Mouse (Mus musculus) neural tube, embryonic 13.5 days (tissue): Measurements from ENCODE around the gene Prdm16. TPM values are rescaled to one million over a fixed set of nuclear protein-coding genes. Genes with fewer than 3 reads are reported as not detected.
A peak's percentile ranks its signal among the peaks of the same experiment; 100 is the strongest.

Experiments used
- ATAC-seq: fragments of 200-750 bp; cut with Nextera tagmentation; 2 replicates; pipeline ENCODE4 v1.8.0; 2017; ENCODE audit warnings: low read depth, mild to moderate bottlenecking, moderate TSS enrichment, moderate library complexity
- H3K27ac ChIP-seq: fragments of 300-500 bp; sonication (generic); replicated peaks from 2 replicates; pipeline ENCODE4 v1.5.1; 2015; ENCODE audit warnings: moderate library complexity, mild to moderate bottlenecking, inconsistent platforms
- H3K27me3 ChIP-seq: fragments of 300-500 bp; sonication (generic); 2 replicates; pipeline ENCODE4 v1.6.1; 2015; ENCODE audit warnings: mild to moderate bottlenecking, inconsistent platforms
- H3K36me3 ChIP-seq: fragments of 300-500 bp; sonication (generic); 2 replicates; pipeline ENCODE4 v1.6.1; 2015; ENCODE audit warnings: mild to moderate bottlenecking, inconsistent platforms
- H3K4me1 ChIP-seq: fragments of 300-500 bp; sonication (generic); replicated peaks from 2 replicates; pipeline ENCODE4 v1.6.1; 2015; ENCODE audit warnings: inconsistent platforms
- H3K4me2 ChIP-seq: fragments of 300-500 bp; sonication (generic); 2 replicates; pipeline ENCODE4 v1.6.1; 2015; ENCODE audit warnings: inconsistent platforms, mild to moderate bottlenecking, moderate library complexity
- H3K4me3 ChIP-seq: fragments of 300-500 bp; sonication (generic); 2 replicates; pipeline ENCODE4 v1.5.1; 2015; ENCODE audit warnings: mild to moderate bottlenecking, inconsistent platforms
- H3K9ac ChIP-seq: fragments of 300-500 bp; sonication (generic); 2 replicates; pipeline ENCODE4 v1.6.1; 2015; ENCODE audit warnings: moderate library complexity, mild to moderate bottlenecking, inconsistent platforms
- H3K9me3 ChIP-seq: fragments of 300-500 bp; sonication (generic); 2 replicates; pipeline ENCODE4 v1.6.1; 2016; ENCODE audit warnings: inconsistent platforms
- WGBS: fragments of 180-500 bp; shearing (Covaris S2); methylation state at CpG from one replicate; pipeline ENCODE4 v1.1.7; 2015; 5-methylcytosine and 5-hydroxymethylcytosine counted together
- polyA plus RNA-seq: library from polyadenylated mRNA; unstranded; fragments of >200 nt; fragmentation: Nextera tagmentation; extraction: Ambion mirVana; gene quantifications from 2 replicates; pipeline ENCODE4 v1.2.1, GENCODE M21; 2015

Gene Prdm16
- polyA plus RNA-seq, 1 experiment from 2014 or later: 10.0 TPM

DNA sequence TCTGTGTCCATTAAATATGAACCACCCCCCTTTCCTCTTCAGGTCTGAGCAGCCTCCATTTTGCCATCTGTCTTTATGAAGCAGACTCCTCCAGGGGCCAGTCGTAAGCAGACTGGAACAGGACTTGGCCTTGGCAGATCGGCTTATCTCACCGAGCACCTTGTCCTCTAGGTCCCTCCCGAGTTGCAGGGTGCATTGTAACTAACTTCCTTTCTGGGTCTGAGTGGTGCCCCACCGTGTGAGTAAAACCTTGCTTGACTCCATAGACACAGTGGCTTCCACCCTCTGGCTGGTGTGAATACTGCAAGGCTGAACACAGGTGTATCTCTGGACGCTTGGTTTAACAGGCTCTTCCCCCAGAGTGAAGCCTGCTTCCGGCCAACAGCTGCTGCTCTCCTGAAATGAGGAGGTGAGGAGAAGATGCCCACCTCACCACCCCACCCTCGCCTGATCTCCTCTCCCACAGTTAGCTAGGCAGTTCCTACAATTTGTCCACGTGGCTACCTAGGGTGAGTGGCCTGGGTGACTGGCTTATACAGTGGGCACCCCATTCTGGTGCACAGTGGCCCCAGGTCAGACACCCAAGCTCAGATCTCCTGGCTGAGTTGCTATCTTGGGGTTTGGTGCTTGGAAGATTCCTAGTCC lies 94.9 kb downstream of the Prdm16 start:
- H3K9ac ChIP-seq: no peak overlapping the region
- H3K4me3 ChIP-seq: no peak overlapping the region
- peaks cover 65% of the 10 kb centered on the region for H3K4me1 ChIP-seq
- H3K36me3 ChIP-seq: no peaks in the 10 kb centered on the region
- no peak overlapping the region for H3K4me2 ChIP-seq
- WGBS: 60% methylated on average over 9 of the region's 9 CpGs
- H3K27ac ChIP-seq: no peak overlapping the region
- H3K9me3 ChIP-seq: no peaks in the 10 kb centered on the region
- peaks cover 56% of the 10 kb centered on the region for H3K27me3 ChIP-seq
- ATAC-seq: no peak

DNA sequence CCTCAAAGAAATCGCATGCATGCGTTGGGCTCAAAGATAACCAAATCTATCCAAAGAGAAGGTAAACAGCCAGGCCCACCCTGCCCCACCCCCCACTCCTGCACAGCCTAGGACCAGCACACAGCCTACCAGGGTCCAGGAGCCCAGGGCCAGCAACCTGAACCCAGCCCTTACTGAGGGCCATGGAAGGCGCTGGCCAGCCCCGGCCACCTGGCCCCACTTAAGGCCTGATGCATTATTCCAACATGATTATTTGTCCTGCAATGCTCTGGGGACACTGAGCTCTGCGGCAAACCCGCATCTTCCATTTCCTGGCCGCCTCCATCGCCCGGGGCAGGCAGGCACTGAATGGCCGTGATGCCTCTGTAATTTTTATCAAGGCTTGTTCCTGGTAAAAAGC lies 96.0 kb downstream of the Prdm16 start:
- Histone ChIP-seq H3K9ac (0 out of 2 replicates have a peak overlapping the region, but pooled peaks have one; percentile 31), H3K27ac (peak overlapping the region; percentile 46; the same call in 1 of the 2 replicates), H3K4me2 (peak overlapping the region; percentile 13; the same call in 1 of the 2 replicates), H3K36me3 (no peaks in the 10 kb centered on the region), H3K4me1 (peaks cover 71% of the 10 kb centered on the region), H3K9me3 (no peaks in the 10 kb centered on the region), H3K27me3 (peaks cover 58% of the 10 kb centered on the region), H3K4me3 (no peak overlapping the region)
- WGBS: 20% methylated on average over 10 of the region's 10 CpGs
- ATAC-seq: 0 out of 2 replicates have a peak, but pooled peaks have one; percentile 32

GRCm38 (mm10) chr4:154539703-154540102 lies 97.0 kb downstream of the Prdm16 start:
- no peaks in the 10 kb centered on the region for H3K36me3 ChIP-seq
- WGBS: 52% methylated on average over 12 of the region's 12 CpGs
- no peak overlapping the region for H3K4me3 ChIP-seq
- no peak overlapping the region for H3K9ac ChIP-seq
- H3K27ac ChIP-seq: no peak overlapping the region
- peaks cover 54% of the 10 kb centered on the region for H3K27me3 ChIP-seq
- H3K9me3 ChIP-seq: no peaks in the 10 kb centered on the region
- H3K4me2 ChIP-seq: no peak overlapping the region
- peaks cover 61% of the 10 kb centered on the region for H3K4me1 ChIP-seq
- no peak for ATAC-seq

DNA sequence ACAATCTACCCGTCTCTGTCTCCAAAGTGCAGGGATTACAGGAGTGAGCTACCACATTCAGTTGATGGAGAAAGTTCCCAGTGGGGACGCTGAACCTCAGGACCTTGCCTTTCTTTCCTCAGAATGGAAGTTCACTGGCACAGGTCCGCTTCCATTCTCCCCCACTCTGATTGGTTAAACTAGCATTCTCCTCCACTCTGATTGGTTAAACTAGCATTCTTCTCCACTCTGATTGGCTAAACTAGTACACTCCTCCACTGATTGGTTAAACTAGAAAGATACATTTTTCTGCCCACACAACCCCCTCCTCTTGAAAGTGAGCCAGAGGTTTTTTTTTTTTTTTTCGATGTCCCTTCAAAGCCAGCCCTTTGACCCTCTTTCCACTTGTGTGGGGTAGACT lies 97.9 kb downstream of the Prdm16 start:
- no peak for ATAC-seq
- H3K27me3 ChIP-seq: peaks cover 54% of the 10 kb centered on the region
- H3K36me3 ChIP-seq: no peaks in the 10 kb centered on the region
- H3K4me2 ChIP-seq: no peak overlapping the region
- WGBS: 76% methylated on average over 4 of the region's 4 CpGs
- H3K27ac ChIP-seq: no peak overlapping the region
- H3K9me3 ChIP-seq: no peaks in the 10 kb centered on the region
- no peak overlapping the region for H3K9ac ChIP-seq
- H3K4me1 ChIP-seq: peaks cover 52% of the 10 kb centered on the region
- H3K4me3 ChIP-seq: no peak overlapping the region

GRCm38 (mm10) chr4:154536110-154536509 lies 100.6 kb downstream of the Prdm16 start:
- H3K9me3 ChIP-seq: no peaks in the 10 kb centered on the region
- no peak overlapping the region for H3K9ac ChIP-seq
- H3K27me3 ChIP-seq: peaks cover 52% of the 10 kb centered on the region
- no peak overlapping the region for H3K27ac ChIP-seq
- no peak for ATAC-seq
- H3K4me2 ChIP-seq: no peak overlapping the region
- peaks cover 33% of the 10 kb centered on the region for H3K4me1 ChIP-seq
- WGBS: 66% methylated on average over 5 of the region's 5 CpGs
- H3K36me3 ChIP-seq: no peaks in the 10 kb centered on the region
- no peak overlapping the region for H3K4me3 ChIP-seq

GRCm38 (mm10) chr4:154531368-154531767 lies 105.3 kb downstream of the Prdm16 start:
- peaks cover 79% of the 10 kb centered on the region for H3K27me3 ChIP-seq
- H3K9me3 ChIP-seq: no peaks in the 10 kb centered on the region
- no peak overlapping the region for H3K9ac ChIP-seq
- H3K27ac ChIP-seq: no peak overlapping the region
- H3K4me3 ChIP-seq: no peak overlapping the region
- H3K4me2 ChIP-seq: no peak overlapping the region
- no peaks in the 10 kb centered on the region for H3K36me3 ChIP-seq
- ATAC-seq: no peak
- WGBS: 81% methylated on average over 4 of the region's 4 CpGs
- peaks cover 27% of the 10 kb centered on the region for H3K4me1 ChIP-seq

GRCm38 (mm10) chr4:154530336-154530735 lies 106.3 kb downstream of the Prdm16 start:
- no peak overlapping the region for H3K4me2 ChIP-seq
- ATAC-seq: no peak
- WGBS: 78% methylated on average over 7 of the region's 7 CpGs
- H3K27ac ChIP-seq: no peak overlapping the region
- peaks cover 74% of the 10 kb centered on the region for H3K27me3 ChIP-seq
- H3K9me3 ChIP-seq: no peaks in the 10 kb centered on the region
- no peak overlapping the region for H3K9ac ChIP-seq
- peaks cover 22% of the 10 kb centered on the region for H3K4me1 ChIP-seq
- no peaks in the 10 kb centered on the region for H3K36me3 ChIP-seq
- no peak overlapping the region for H3K4me3 ChIP-seq

DNA sequence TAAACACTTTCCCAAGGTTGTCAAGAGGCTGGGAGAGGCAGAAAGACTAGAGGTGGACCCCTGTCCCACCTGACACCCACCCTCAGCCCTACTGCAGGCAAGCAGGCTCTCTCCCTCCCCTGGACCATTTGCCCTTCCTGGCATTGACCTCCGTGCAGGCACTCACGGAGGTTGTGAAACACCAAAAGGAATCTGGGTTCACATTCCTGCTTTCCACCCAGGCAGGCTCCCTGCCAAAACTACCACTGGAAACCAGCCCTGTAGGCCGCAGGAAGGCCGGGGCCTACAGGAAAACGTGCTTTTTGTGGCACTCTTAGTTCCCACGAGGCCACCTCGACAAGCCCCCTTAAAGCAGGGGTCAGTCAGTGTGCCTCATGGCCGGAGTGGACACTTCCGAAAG lies 109.2 kb downstream of the Prdm16 start:
- H3K4me1 ChIP-seq: peaks cover 40% of the 10 kb centered on the region
- H3K9me3 ChIP-seq: no peaks in the 10 kb centered on the region
- peaks cover 82% of the 10 kb centered on the region for H3K27me3 ChIP-seq
- H3K9ac ChIP-seq: no peak overlapping the region
- no peak overlapping the region for H3K4me2 ChIP-seq
- no peak for ATAC-seq
- H3K27ac ChIP-seq: no peak overlapping the region; the same call in 1 of the 2 replicates
- no peaks in the 10 kb centered on the region for H3K36me3 ChIP-seq
- WGBS: 75% methylated on average over 9 of the region's 9 CpGs
- no peak overlapping the region for H3K4me3 ChIP-seq

DNA sequence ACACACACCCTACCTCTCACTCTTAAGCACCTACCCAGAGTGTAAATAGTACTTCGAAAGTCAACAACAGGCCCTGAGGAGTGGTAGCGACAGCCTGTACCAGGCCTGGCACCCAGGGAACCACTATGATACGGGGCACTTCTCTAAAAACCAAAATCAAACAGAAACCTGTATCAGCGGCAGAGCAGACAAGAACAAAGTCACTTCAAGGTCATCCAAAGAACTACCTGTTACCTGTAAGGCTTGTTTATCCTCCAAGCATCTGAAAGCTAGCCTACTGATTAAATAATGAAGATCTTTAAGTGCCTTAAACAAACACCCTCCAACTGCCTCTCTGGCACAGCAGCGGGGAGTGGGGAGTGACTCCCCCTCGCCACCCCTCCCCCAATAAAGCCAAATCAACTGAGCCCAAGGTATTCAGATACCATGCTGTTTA lies 110.3 kb downstream of the Prdm16 start:
- Histone ChIP-seq H3K4me1 (peaks cover 34% of the 10 kb centered on the region), H3K9me3 (no peaks in the 10 kb centered on the region), H3K36me3 (no peaks in the 10 kb centered on the region), H3K27ac (no peak overlapping the region), H3K4me2 (no peak overlapping the region), H3K9ac (no peak overlapping the region), H3K4me3 (no peak overlapping the region), H3K27me3 (peaks cover 81% of the 10 kb centered on the region)
- 91% methylated on average over 6 of the region's 6 CpGs for WGBS
- ATAC-seq: no peak

DNA sequence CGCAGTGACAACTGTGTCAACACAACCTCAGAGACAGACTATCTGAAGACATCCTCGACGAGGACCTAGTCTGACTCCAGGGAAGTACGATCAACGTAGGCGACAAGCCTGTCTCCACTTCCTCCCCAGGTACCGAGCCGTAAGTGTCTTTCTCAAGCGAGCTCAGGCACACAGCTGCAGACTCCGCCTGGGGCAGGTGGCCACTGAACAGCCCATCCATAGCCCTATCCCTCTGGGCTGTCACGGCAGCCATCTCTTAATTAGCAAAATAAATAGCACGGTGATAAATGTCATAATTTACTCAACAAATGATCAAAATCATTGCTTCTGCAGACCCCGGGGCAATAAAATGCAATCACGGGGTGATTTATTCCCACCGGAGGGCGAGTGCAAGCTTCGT lies 112.8 kb downstream of the Prdm16 start:
- peaks cover 35% of the 10 kb centered on the region for H3K4me1 ChIP-seq
- WGBS: 19% methylated on average over 17 of the region's 17 CpGs
- ATAC-seq: peak; percentile 72; the same call in 1 of the 2 replicates

DNA sequence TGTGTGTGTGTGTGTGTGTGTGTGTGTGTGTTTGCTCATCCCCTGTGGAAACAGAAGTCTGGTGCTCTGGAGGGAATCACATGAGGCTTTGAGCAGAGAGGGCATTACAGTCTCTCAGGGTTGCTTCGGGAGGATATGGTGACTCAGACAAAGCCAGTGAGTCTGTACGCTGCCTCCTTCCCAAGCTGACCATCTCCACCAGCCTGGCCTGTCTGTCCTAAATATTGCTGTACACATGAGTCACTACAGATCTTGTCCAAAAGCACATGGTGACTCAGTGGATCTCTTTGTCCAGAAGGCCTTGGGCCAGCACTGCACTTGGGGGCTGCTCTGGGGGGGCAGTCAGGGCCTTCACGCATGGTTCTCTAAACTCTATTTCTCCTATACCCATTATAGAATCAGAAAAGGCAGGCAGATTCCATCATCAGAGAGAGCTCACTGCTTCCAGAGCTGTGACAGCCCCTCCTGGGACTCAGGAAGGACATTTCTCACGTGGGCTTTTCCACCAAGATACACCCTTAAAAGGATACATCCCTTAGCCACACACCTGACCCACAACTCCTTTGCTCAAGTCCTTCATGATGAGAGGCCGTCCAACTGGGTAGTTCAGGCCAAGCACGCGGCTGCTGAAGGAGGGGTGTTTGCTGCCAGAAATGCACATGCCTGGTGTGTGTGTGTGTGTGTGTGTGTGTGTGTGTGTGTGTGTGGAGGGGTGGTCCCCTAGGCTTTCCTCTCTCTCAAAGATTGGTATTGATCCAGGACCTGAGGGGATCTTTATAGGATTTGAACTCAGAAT lies 114.6 kb downstream of the Prdm16 start:
- H3K4me1 ChIP-seq: peaks cover 23% of the 10 kb centered on the region
- peaks cover 83% of the 10 kb centered on the region for H3K27me3 ChIP-seq
- 87% methylated on average over 7 of the region's 7 CpGs for WGBS
- no peak overlapping the region for H3K4me3 ChIP-seq
- no peaks in the 10 kb centered on the region for H3K36me3 ChIP-seq
- no peak for ATAC-seq
- H3K9ac ChIP-seq: no peak overlapping the region
- H3K27ac ChIP-seq: no peak overlapping the region
- H3K9me3 ChIP-seq: no peaks in the 10 kb centered on the region
- no peak overlapping the region for H3K4me2 ChIP-seq

More for the DNA sequence above, 112.8 kb downstream of the Prdm16 start:
- Histone ChIP-seq H3K9ac (no peak overlapping the region), H3K4me2 (no peak overlapping the region), H3K36me3 (no peaks in the 10 kb centered on the region), H3K4me3 (no peak overlapping the region), H3K27ac (no peak overlapping the region), H3K9me3 (no peaks in the 10 kb centered on the region), H3K27me3 (peaks cover 84% of the 10 kb centered on the region)

DNA sequence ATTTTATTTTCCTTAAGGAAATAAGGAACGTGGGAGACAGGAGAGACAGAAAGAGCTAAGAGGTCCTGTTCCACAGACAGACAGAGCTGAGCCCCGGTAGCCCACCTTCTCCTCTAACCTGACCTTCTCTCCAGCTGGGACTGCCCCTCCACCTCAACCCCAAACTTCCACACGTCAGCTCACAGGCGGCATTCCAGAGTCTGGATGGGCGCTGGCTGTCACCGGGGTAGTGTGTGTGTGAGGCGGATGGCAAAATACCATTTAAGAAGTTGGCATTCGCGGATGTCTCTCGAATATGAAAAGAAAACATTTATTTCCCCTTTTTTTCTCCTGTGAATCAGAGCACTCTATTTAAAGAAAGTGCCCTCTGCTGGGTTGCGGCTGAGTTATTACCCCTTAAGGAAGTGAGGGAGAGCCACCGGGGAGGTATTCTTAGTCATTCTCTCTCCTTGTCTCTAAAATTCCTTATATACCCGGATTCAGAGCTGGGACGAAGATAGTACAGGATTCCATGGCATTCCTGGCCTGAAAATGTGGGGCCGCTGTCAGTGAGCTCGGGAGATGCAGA lies 117.1 kb downstream of the Prdm16 start:
- Histone ChIP-seq H3K36me3 (no peaks in the 10 kb centered on the region), H3K4me2 (no peak overlapping the region), H3K27me3 (peaks cover 91% of the 10 kb centered on the region), H3K4me1 (peaks cover 19% of the 10 kb centered on the region), H3K9ac (no peak overlapping the region), H3K4me3 (no peak overlapping the region), H3K9me3 (no peaks in the 10 kb centered on the region), H3K27ac (no peak overlapping the region)
- 74% methylated on average over 16 of the region's 16 CpGs for WGBS
- no peak for ATAC-seq
